Mouse (Mus musculus) neural tube, embryonic 12.5 days (tissue): Measurements from ENCODE around the gene Nhs. TPM values are rescaled to one million over a fixed set of nuclear protein-coding genes. Genes with fewer than 3 reads are reported as not detected.

Source experiments
- ATAC-seq: fragments of 200-750 bp; cut with Nextera tagmentation; 2 replicates; pipeline ENCODE4 v1.8.0; 2017; ENCODE audit warnings: low read depth, mild to moderate bottlenecking, moderate TSS enrichment, moderate library complexity; ENCODE audit not compliant: low FRiP score
- H3K27ac ChIP-seq: fragments of 300-500 bp; sonication (generic); 2 replicates; pipeline ENCODE4 v1.5.1; 2016
- H3K27me3 ChIP-seq: fragments of 300-500 bp; sonication (generic); replicated peaks from 2 replicates; pipeline ENCODE4 v1.6.1; 2016; ENCODE audit warnings: mild to moderate bottlenecking
- H3K36me3 ChIP-seq: fragments of 300-500 bp; sonication (generic); 2 replicates; pipeline ENCODE4 v1.6.1; 2016; ENCODE audit warnings: mild to moderate bottlenecking
- H3K4me1 ChIP-seq: fragments of 300-500 bp; sonication (generic); 2 replicates; pipeline ENCODE4 v1.6.1; 2016
- H3K4me2 ChIP-seq: fragments of 300-500 bp; sonication (generic); replicated peaks from 2 replicates; pipeline ENCODE4 v1.6.1; 2016; ENCODE audit warnings: mild to moderate bottlenecking
- H3K4me3 ChIP-seq: fragments of 300-500 bp; sonication (generic); 2 replicates; pipeline ENCODE4 v1.5.1; 2016
- H3K9ac ChIP-seq: fragments of 300-500 bp; sonication (generic); 2 replicates; pipeline ENCODE4 v1.6.1; 2016; ENCODE audit warnings: mild to moderate bottlenecking
- H3K9me3 ChIP-seq: fragments of 300-500 bp; sonication (generic); 2 replicates; pipeline ENCODE4 v1.6.1; 2016; ENCODE audit warnings: mild to moderate bottlenecking
- WGBS: fragments of 180-500 bp; shearing (Covaris S2); methylation state at CpG from one replicate; pipeline ENCODE4 v1.1.7; 2016; 5-methylcytosine and 5-hydroxymethylcytosine counted together
- polyA plus RNA-seq: library from polyadenylated mRNA; unstranded; fragments of >200 nt; fragmentation: Nextera tagmentation; extraction: Ambion mirVana; gene quantifications from 2 replicates; pipeline ENCODE4 v1.2.1, GENCODE M21; 2016

The Nhs gene
- polyA plus RNA-seq, 1 experiment from 2014 or later = 2.1 TPM

GRCm38 (mm10) chrX:162063164-162063563, 96.4 kb downstream of the Nhs start:
- H3K4me1 ChIP-seq = no peaks in the 10 kb centered on the region
- no peak for ATAC-seq
- no peaks in the 10 kb centered on the region for H3K9me3 ChIP-seq
- H3K27me3 ChIP-seq = no peaks in the 10 kb centered on the region
- no peaks in the 10 kb centered on the region for H3K36me3 ChIP-seq
- H3K27ac ChIP-seq = no peak overlapping the region
- H3K9ac ChIP-seq = no peak overlapping the region
- 59% methylated on average over 2 of the region's 2 CpGs for WGBS
- H3K4me2 ChIP-seq = no peak overlapping the region
- no peak overlapping the region for H3K4me3 ChIP-seq

GRCm38 (mm10) chrX:162055635-162056034, 103.9 kb downstream of the Nhs start:
- H3K27ac ChIP-seq = no peak overlapping the region
- H3K4me2 ChIP-seq = no peak overlapping the region
- no peaks in the 10 kb centered on the region for H3K4me1 ChIP-seq
- no peaks in the 10 kb centered on the region for H3K36me3 ChIP-seq
- WGBS = 76% methylated on average over 2 of the region's 2 CpGs
- no peak overlapping the region for H3K9ac ChIP-seq
- no peak for ATAC-seq
- no peaks in the 10 kb centered on the region for H3K9me3 ChIP-seq
- H3K4me3 ChIP-seq = no peak overlapping the region
- no peaks in the 10 kb centered on the region; the same call in 1 of the 2 replicates for H3K27me3 ChIP-seq

- Histone ChIP-seq H3K9me3 (no peaks in the 10 kb centered on the region), H3K4me1 (no peaks in the 10 kb centered on the region), H3K4me2 (no peak overlapping the region), H3K4me3 (no peak overlapping the region), H3K36me3 (no peaks in the 10 kb centered on the region), H3K27ac (no peak overlapping the region), H3K27me3 (no peaks in the 10 kb centered on the region; the same call in 1 of the 2 replicates), H3K9ac (no peak overlapping the region)
- 85% methylated on average over 5 of the region's 5 CpGs for WGBS
- no peak for ATAC-seq
Observed at GRCm38 (mm10) chrX:162053566-162053965, 106.0 kb downstream of the Nhs start.

GRCm38 (mm10) chrX:162052534-162052933, 107.0 kb downstream of the Nhs start:
- Histone ChIP-seq H3K36me3 (no peaks in the 10 kb centered on the region), H3K4me3 (no peak overlapping the region), H3K27ac (no peak overlapping the region), H3K27me3 (no peaks in the 10 kb centered on the region; the same call in 1 of the 2 replicates), H3K4me2 (no peak overlapping the region), H3K9ac (no peak overlapping the region), H3K9me3 (no peaks in the 10 kb centered on the region), H3K4me1 (no peaks in the 10 kb centered on the region)
- ATAC-seq = no peak
- WGBS = 79% methylated on average over 1 of the region's 1 CpGs

GRCm38 (mm10) chrX:162049616-162050015, 109.9 kb downstream of the Nhs start:
- H3K4me3 ChIP-seq = no peak overlapping the region
- H3K4me1 ChIP-seq = no peaks in the 10 kb centered on the region
- 83% methylated on average over 2 of the region's 2 CpGs for WGBS
- H3K27ac ChIP-seq = no peak overlapping the region
- no peak for ATAC-seq
- no peaks in the 10 kb centered on the region for H3K36me3 ChIP-seq
- H3K9ac ChIP-seq = no peak overlapping the region
- H3K9me3 ChIP-seq = no peaks in the 10 kb centered on the region
- no peaks in the 10 kb centered on the region; the same call in 1 of the 2 replicates for H3K27me3 ChIP-seq
- H3K4me2 ChIP-seq = no peak overlapping the region

GRCm38 (mm10) chrX:162045527-162045926, 114.0 kb downstream of the Nhs start:
- ATAC-seq = no peak
- Histone ChIP-seq H3K4me3 (no peak overlapping the region), H3K27me3 (no peaks in the 10 kb centered on the region; the same call in 1 of the 2 replicates), H3K4me2 (no peak overlapping the region), H3K36me3 (no peaks in the 10 kb centered on the region), H3K27ac (no peak overlapping the region), H3K9ac (no peak overlapping the region), H3K4me1 (no peaks in the 10 kb centered on the region), H3K9me3 (no peaks in the 10 kb centered on the region)
- WGBS = 83% methylated on average over 2 of the region's 2 CpGs

- Histone ChIP-seq H3K27me3 (no peaks in the 10 kb centered on the region; the same call in 1 of the 2 replicates), H3K9ac (no peak overlapping the region)
Observed at GRCm38 (mm10) chrX:162044109-162044508, 115.4 kb downstream of the Nhs start.

GRCm38 (mm10) chrX:162025210-162025953, 134.1 kb downstream of the Nhs start:
- Histone ChIP-seq H3K9ac (no peak overlapping the region), H3K36me3 (no peaks in the 10 kb centered on the region), H3K27me3 (0 out of 2 replicates have a peak, but pooled peaks cover 2% of the 10 kb centered on the region), H3K27ac (no peak overlapping the region), H3K4me3 (no peak overlapping the region), H3K9me3 (no peaks in the 10 kb centered on the region), H3K4me2 (peak overlapping the region; percentile 36; the same call in 1 of the 2 replicates), H3K4me1 (no peaks in the 10 kb centered on the region)
- WGBS = 32% methylated on average over 13 of the region's 13 CpGs
- 0 out of 2 replicates have a peak, but pooled peaks have one; percentile 44 for ATAC-seq

More at GRCm38 (mm10) chrX:162044109-162044508, 115.4 kb downstream of the Nhs start:
- H3K4me2 ChIP-seq = no peak overlapping the region
- no peaks in the 10 kb centered on the region for H3K36me3 ChIP-seq
- no peaks in the 10 kb centered on the region for H3K9me3 ChIP-seq
- H3K4me1 ChIP-seq = no peaks in the 10 kb centered on the region
- no peak overlapping the region for H3K4me3 ChIP-seq
- no peak overlapping the region for H3K27ac ChIP-seq
- ATAC-seq = no peak

- no peak overlapping the region for H3K4me2 ChIP-seq
- H3K4me1 ChIP-seq = no peaks in the 10 kb centered on the region
- H3K9ac ChIP-seq = no peak overlapping the region
- H3K4me3 ChIP-seq = no peak overlapping the region
- H3K36me3 ChIP-seq = no peaks in the 10 kb centered on the region
- whole genome bisulfite sequencing = 81% methylated on average over 3 of the region's 3 CpGs
- 0 out of 2 replicates have a peak, but pooled peaks cover 4% of the 10 kb centered on the region for H3K27me3 ChIP-seq
- H3K9me3 ChIP-seq = no peaks in the 10 kb centered on the region
- H3K27ac ChIP-seq = no peak overlapping the region
- ATAC-seq = no peak
Observed at GRCm38 (mm10) chrX:162021724-162022123, 137.8 kb downstream of the Nhs start.

- WGBS = 90% methylated on average over 3 of the region's 3 CpGs
- Histone ChIP-seq H3K4me1 (no peaks in the 10 kb centered on the region), H3K27ac (no peak overlapping the region), H3K4me3 (no peak overlapping the region), H3K9me3 (no peaks in the 10 kb centered on the region), H3K4me2 (no peak overlapping the region), H3K9ac (no peak overlapping the region), H3K36me3 (no peaks in the 10 kb centered on the region), H3K27me3 (0 out of 2 replicates have a peak, but pooled peaks cover 4% of the 10 kb centered on the region)
- ATAC-seq = no peak
Observed at GRCm38 (mm10) chrX:162020039-162020566, 139.4 kb downstream of the Nhs start.

- H3K36me3 ChIP-seq = no peaks in the 10 kb centered on the region
- H3K27me3 ChIP-seq = 0 out of 2 replicates have a peak, but pooled peaks cover 4% of the 10 kb centered on the region
- no peak for ATAC-seq
- no peak overlapping the region for H3K9ac ChIP-seq
- no peaks in the 10 kb centered on the region for H3K9me3 ChIP-seq
- no peaks in the 10 kb centered on the region for H3K4me1 ChIP-seq
- no peak overlapping the region for H3K4me2 ChIP-seq
- H3K4me3 ChIP-seq = no peak overlapping the region
- H3K27ac ChIP-seq = no peak overlapping the region
- WGBS = 49% methylated on average over 9 of the region's 9 CpGs
Observed at GRCm38 (mm10) chrX:162017471-162017870, 142.1 kb downstream of the Nhs start.

- Histone ChIP-seq H3K36me3 (no peaks in the 10 kb centered on the region), H3K9me3 (no peaks in the 10 kb centered on the region), H3K4me2 (no peak overlapping the region), H3K9ac (no peak overlapping the region), H3K27me3 (peaks cover 10% of the 10 kb centered on the region; the same call in 1 of the 2 replicates), H3K4me1 (no peaks in the 10 kb centered on the region; the same call in 1 of the 2 replicates), H3K4me3 (no peak overlapping the region), H3K27ac (no peak overlapping the region)
- 87% methylated on average over 4 of the region's 4 CpGs for WGBS
- ATAC-seq = no peak
Observed at GRCm38 (mm10) chrX:162012570-162012969, 147.0 kb downstream of the Nhs start.
